Mouse (Mus musculus) central nervous system, embryonic 18 days (tissue): ENCODE measurements around the gene Olfr490. TPM values are rescaled to one million over a fixed set of nuclear protein-coding genes. Genes with fewer than 3 reads are reported as not detected.

Experiments
- polyA plus RNA-seq: library from polyadenylated mRNA; depleted of rRNA; stranded (reverse); fragments of >200 nt; gene quantifications from 2 replicates; pipeline ENCODE4 v1.2.3, GENCODE M21; 2012; rRNA removed

The Olfr490 gene
- polyA plus RNA-seq: not detected in 2 replicates

GRCm38 (mm10) chr7:108288834-108289233 lies at the start of gene Olfr490:
Olfr490 (minus strand) TSS chr7:108288934.

GRCm38 (mm10) chr7:108323574-108323973 lies 34.8 kb upstream of the Olfr490 start, which contains the start of gene Olfr492:
Olfr492 (minus strand) TSS chr7:108323674.

GRCm38 (mm10) chr7:108313151-108313550 lies 24.4 kb upstream of the Olfr490 start, which contains the start of gene Olfr491:
Olfr491 (plus strand) TSS chr7:108313451.

GRCm38 (mm10) chr7:108258247-108258646 lies 30.5 kb downstream of the Olfr490 start, which contains the start of gene Olfr488:
Olfr488 (minus strand) TSS chr7:108258347.

Other genes with a start within 250 kb of the Olfr490 start
- not detected in 2 replicates for gene Olfr479, start 238.2 kb downstream of the Olfr490 start, polyA plus RNA-seq
- gene Olfr480, start 221.6 kb downstream of the Olfr490 start, polyA plus RNA-seq: not detected in 2 replicates
- not detected in 2 replicates for gene Olfr481, start 209.1 kb downstream of the Olfr490 start, polyA plus RNA-seq
- gene Olfr482, start 191.3 kb downstream of the Olfr490 start, polyA plus RNA-seq: not detected in 2 replicates
- gene Olfr483, start 188.1 kb downstream of the Olfr490 start, polyA plus RNA-seq: not detected in 2 replicates
- gene Olfr484, start 161.5 kb downstream of the Olfr490 start, polyA plus RNA-seq: not detected in 2 replicates
- gene Olfr485, start 129.1 kb downstream of the Olfr490 start, polyA plus RNA-seq: not detected in 2 replicates
- gene Olfr486, start 116.2 kb downstream of the Olfr490 start, polyA plus RNA-seq: not detected in 2 replicates
- gene Olfr487, start 74.3 kb downstream of the Olfr490 start, polyA plus RNA-seq: not detected in 2 replicates
- gene Olfr488, start 30.6 kb downstream of the Olfr490 start, polyA plus RNA-seq: not detected in 2 replicates
- gene Olfr491, start 24.5 kb upstream of the Olfr490 start, polyA plus RNA-seq: not detected in 2 replicates
- gene Olfr492, start 34.7 kb upstream of the Olfr490 start, polyA plus RNA-seq: not detected in 2 replicates
- not detected in 2 replicates for gene Olfr493, start 58.0 kb upstream of the Olfr490 start, polyA plus RNA-seq
- not detected in 2 replicates for gene Olfr494, start 76.4 kb upstream of the Olfr490 start, polyA plus RNA-seq
- not detected in 2 replicates for gene Olfr495, start 104.2 kb upstream of the Olfr490 start, polyA plus RNA-seq
- not detected in 2 replicates for gene Olfr497, start 131.5 kb upstream of the Olfr490 start, polyA plus RNA-seq
- gene Olfr498, start 176.4 kb upstream of the Olfr490 start, polyA plus RNA-seq: not detected in 2 replicates
- gene Olfr502, start 236.1 kb upstream of the Olfr490 start, polyA plus RNA-seq: not detected in 2 replicates